ENCODE assay signal across 17 mouse cellular contexts in the genomic region with DNA sequence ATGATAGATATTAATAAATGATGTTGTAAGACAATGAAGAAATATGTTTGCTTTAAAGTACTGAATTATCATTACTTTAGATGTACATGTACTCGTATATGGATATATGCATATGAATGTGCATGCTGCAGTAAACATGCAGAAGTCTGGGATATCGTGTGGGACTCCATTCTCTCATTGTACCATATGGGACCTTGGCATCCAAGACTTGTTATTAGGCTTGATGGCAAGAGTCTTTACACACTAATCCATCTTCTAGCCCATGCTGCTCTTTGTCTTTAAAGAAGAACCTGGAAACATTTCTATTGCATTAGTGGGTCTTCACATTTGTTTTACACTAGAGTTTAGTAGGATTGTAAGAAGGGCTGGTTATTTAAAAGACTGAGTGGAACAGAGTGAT.
"Had no signal": no experiment of that assay in that cellular context is flagged by ENCODE, and none has a peak within 500 bp of the region (broad histone marks: within the 10 kb centered on the region; RNA-seq: fewer than 3 reads in every experiment).

No protein-coding gene starts in this region.

- ATAC-seq: lung, postnatal 0 days; midbrain, embryonic 13.5 days; midbrain, embryonic 15.5 days had no signal

- H3K4me1 ChIP-seq: lung, embryonic 15.5 days; megakaryocyte, embryonic 14.5 days; midbrain, embryonic 13.5 days; midbrain, embryonic 15.5 days; neural tube, embryonic 12.5 days; stomach, embryonic 15.5 days had no signal

- H3K36me3 ChIP-seq: lung, embryonic 15.5 days; midbrain, embryonic 13.5 days; midbrain, embryonic 15.5 days; neural tube, embryonic 12.5 days; stomach, embryonic 15.5 days had no signal

- H3K27ac ChIP-seq: lung, embryonic 15.5 days; macrophage; midbrain, embryonic 13.5 days; midbrain, embryonic 15.5 days; neural tube, embryonic 12.5 days; stomach, embryonic 15.5 days; stomach, postnatal 0 days had no signal

- H3K9me3 ChIP-seq: lung, embryonic 15.5 days; megakaryocyte, embryonic 14.5 days; midbrain, embryonic 13.5 days; midbrain, embryonic 15.5 days; neural tube, embryonic 12.5 days; stomach, embryonic 15.5 days had no signal

- H3K27me3 ChIP-seq: lung, embryonic 15.5 days; megakaryocyte, embryonic 14.5 days; midbrain, embryonic 13.5 days; midbrain, embryonic 15.5 days; neural tube, embryonic 12.5 days; stomach, embryonic 15.5 days had no signal

- H3K4me3 ChIP-seq: lung, embryonic 15.5 days; megakaryocyte, embryonic 14.5 days; midbrain, embryonic 13.5 days; midbrain, embryonic 15.5 days; neural tube, embryonic 12.5 days; stomach, embryonic 15.5 days had no signal

- DNase-seq: lung, adult 2 months; lung, postnatal 14 days; lung, postnatal 36 days; right cerebral cortex, postnatal 14 days; thymus, adult 2 months; thymus, postnatal 25 days; thymus, postnatal 4 days had no signal

- H3K4me2 ChIP-seq: lung, embryonic 15.5 days; midbrain, embryonic 11.5 days; midbrain, embryonic 13.5 days; midbrain, embryonic 15.5 days; neural tube, embryonic 12.5 days; stomach, embryonic 15.5 days had no signal

- H3K9ac ChIP-seq: lung, embryonic 15.5 days; midbrain, embryonic 13.5 days; midbrain, embryonic 15.5 days; neural tube, embryonic 12.5 days; stomach, embryonic 15.5 days had no signal
